Mouse (Mus musculus) cerebellum, postnatal 25 days (tissue): Measurements from ENCODE around the gene Fam53b.
A peak's percentile ranks its signal among the peaks of the same experiment; 100 is the strongest.

Experiments
- DNase-seq, 2 experiments: peaks; one replicate each; pipeline ENCODE4 v3.0.0; 2021; ENCODE audit warnings: mixed read lengths in 2 of 2

The Fam53b gene

DNA sequence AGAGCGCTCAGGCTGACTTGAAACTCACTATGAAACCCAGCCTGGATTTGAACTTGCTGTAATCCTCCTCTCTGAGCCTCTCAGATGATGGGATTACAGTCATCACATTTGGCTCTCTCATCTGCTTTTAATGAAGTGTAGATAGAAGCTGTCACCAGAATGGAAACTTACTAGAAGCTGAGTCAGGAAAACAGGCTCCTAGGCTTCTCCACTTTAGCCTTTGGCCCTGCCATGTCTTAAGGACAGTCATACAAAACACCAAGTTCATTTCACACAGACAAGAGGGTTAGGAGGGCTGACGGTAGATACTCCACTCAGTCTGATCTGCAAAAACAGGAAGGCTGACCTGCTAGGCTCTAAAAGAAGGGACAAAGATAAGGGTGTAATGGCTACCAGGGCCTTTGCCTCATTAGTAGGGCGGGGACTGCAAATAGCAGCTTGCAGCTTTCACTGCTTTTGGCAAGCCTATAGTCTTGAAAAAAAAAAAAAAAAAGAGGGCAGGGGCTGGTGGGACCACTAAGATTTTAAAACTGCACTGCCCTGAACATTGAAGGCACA lies 48.0 kb downstream of the Fam53b start:
- DNase-seq: no peak

DNA sequence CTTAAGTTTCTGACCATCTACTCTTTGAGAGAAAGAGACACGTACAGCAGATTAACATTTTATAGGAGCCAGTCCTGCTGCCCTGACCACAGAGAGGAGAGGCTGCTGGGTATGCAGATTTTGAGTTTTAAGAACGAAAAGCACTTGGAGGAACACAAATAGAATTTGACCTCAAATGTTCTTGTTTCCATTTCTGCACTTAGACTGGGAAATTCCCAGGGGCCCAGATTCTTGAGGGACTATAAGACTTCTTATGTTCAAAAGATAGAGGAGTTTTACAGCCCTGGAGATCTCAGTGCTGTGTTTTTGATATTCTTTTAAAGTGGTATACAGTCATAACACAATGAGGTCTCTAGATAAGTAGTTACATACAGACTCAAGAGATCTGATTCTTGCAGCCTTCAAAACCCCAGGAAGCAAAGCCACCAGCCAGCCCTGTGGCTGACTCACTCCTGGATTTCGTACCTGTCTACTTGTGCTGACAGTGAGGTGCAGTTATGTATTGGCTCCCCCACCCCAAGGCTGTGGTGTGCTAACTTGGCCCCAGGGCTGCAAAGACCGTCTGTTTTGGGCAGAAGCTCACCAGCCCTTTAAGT lies 48.7 kb downstream of the Fam53b start:
- DNase-seq: no peak

DNA sequence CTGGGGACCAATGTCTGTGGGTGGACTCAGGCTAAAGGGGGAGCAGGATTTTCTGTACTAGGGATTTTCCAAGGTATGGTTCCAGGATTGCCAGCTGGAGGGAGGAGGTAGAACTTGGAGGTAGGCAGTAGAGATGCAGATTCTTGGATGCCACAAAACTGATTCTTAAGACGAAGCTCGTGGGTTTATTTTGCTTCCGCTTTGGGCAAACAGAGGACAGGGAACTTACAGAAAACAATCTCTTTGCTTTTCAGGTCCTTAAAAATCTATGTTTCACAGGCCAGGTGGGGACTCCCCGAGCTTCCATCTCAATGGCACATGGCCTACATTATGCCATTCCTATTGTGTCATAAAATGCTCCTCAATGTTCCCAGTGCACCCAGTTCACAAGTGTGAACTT lies 49.4 kb downstream of the Fam53b start:
- no peak for DNase-seq

DNA sequence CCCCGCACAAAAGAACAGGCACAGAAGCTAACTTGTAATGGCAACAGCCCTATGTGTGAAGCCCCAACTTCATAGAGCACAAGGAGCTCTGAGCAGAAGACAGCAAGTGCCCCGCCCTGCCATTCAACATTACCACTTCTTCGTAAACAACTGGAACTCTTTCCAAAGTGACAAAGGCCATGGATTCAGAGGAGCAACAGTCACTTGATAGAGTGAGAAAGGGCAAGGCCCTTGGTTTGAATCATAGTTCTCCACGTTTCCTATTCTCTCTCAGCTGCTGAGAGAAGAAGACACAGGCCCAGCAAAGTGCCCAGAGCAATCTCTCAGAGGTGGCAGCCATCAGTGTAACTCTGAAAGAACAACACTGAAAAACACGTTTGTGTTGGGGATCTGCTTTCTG lies 49.8 kb downstream of the Fam53b start:
- no peak for DNase-seq

DNA sequence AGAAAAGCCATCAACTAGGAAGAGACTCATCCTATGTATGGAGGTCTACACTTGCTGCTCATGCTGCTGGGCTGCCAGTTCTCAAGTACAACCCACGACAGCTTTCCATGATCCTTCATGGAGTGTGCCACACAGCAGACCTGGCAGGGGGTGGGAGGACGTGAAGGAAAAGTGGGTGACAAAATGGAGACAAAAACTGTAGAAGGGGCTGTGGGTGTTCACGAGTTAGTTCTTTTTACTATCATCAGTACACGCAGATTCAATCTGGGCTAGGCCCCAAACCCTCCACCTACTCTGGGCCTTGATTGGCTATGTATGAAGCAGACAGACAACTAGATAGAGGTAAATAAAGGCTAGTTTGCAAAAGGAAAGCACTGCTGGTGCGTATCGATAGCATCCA lies 50.3 kb downstream of the Fam53b start:
- DNase-seq: no peak

DNA sequence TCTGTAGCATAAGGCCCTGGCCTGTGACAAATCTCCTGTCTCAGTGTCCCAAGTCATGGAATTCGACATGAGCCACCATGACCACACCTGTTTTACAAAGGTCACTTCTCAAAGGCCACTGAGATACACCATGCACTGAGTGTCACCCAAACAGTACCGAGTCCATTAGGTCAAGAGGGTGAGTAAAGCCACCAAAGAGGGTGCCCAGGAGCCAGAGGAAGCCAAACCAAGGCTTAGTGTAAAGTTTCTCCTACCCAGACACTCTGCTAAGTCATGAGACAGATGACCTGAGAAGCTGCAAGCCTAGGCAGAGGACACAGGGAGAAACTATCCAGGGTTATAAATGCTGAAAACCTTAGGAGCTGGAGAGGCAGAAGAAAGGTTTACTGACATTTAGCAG lies 52.3 kb downstream of the Fam53b start:
- no peak for DNase-seq

DNA sequence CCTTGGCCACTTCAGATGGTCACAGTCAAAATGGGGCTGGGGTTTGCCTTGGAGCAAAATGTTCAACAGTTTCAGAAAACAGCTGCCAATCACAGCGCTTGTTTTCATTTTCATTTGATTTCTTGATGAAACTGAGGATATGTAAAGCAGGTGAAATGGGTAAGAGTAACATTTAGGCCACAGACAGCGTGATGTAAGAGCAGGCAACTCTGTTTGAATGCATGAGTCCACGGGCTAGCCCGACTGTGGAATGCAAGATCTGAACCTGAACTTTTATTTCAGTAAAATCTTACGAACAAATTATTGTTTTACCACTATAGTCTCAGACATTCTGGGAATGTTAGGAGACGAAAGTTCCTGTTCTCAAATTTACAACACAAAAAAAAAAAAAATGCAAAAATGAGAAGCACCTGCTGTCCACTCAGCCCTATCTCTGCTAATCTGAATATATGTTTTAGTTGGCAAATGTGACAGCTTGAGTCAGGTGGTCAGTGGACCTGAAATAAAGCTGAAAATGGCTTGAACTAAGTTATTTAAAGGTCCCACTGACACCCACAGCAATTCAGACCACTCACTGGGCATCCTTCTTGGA lies 53.0 kb downstream of the Fam53b start:
- DNase-seq: no peak

DNA sequence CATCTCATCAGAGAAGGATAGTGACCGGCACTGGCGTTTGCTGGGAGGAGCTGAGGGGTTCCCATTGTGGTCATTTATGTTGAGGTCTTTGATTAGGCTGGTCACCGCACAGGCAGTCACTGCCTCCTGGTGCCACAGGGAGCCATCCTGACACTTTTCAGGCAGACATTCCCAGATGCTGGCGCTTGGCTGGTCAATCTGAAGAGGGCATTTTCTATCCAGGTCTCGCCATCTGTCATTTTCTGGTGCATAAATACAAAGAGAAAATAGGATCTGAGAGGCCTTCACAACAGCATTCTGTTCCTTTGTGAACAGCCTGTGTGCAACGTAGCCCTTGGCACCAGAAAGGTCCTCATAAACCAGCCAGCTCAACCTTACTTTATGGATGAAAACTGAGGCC lies 53.8 kb downstream of the Fam53b start:
- DNase-seq: peak; percentile 73 to 77

DNA sequence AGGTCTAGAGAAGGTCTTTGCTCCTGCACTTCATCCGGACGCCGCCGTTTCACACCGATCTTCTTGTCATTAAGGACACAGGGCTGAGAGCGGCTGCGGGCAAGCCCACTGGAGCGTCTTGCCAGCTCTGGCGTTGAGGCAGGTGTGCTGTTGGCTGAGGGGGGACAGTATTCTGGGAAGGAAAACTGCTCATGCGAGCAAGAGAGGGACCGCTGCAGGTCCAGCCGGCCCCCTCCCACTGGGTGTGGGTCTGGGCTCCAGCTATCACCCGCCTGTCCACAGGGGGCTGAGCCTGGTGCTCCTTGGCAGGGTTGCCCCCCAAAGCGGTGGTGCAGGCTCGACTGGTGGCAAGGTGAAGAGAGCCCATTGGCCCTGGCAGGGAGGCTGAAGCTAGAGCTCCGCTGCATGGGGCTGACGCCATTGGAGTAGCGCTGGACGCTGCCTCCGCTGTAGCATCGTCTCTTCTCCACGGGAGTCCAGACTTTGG lies 54.2 kb downstream of the Fam53b start:
- peak; percentile 66 to 69 for DNase-seq

DNA sequence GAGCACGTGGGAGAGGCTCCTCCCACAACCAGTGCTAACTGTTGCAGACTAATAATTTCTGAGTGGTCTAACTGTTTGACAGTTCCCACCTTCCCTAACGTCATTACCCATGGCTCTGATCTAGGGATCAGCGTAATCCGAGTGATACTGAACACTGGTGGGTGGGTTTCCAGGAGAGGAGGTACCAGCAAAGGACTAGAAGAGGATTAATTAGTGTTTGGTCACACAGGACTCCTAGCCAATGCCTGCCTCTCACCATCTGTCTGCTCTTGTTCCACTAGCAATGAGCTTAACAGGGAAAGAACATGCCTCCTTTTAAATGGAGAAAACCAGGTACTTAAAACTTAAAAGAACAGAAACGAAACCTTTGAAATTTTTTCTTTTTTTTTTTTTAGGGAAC lies 54.8 kb downstream of the Fam53b start:
- DNase-seq: peak in 1 of 2 experiments; percentile 67

DNA sequence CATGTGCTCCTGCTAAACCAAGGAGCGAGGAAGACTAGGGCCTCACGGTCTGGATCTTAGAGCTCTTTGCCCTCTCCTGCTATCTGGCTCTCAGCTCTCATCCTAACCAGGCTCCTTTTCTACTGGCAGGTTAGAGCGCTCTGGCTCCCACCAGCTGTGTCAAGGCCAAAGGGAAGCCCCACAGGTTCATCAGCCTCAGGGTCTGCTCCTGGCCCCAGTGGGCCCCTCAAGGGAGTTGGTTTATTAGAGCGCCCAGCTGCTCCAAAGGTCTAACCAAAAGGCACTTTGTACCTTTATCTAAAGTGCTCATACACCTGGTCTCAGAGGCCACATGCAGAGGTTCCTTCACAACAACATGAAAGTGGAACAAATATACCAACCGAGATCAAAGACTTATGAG lies 57.4 kb downstream of the Fam53b start:
- DNase-seq: no peak

DNA sequence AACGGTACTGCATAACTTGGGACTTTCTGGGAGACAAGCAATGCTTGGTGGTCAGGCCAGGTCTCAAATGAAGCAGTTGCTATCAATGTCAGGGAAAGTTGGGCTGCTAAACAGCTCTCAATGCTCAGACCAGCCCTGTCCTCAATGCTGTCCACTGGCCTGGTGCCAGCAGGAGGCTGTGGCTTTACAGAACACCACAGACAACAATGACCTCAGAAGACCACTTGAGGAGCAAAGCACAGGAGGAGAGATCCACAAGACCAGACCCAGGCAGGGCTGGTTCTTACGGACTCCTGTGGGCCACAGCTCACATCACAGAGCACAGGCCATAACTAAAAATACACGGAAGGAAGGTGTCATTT lies 59.3 kb downstream of the Fam53b start:
- peak in 1 of 2 experiments; percentile 73 for DNase-seq

DNA sequence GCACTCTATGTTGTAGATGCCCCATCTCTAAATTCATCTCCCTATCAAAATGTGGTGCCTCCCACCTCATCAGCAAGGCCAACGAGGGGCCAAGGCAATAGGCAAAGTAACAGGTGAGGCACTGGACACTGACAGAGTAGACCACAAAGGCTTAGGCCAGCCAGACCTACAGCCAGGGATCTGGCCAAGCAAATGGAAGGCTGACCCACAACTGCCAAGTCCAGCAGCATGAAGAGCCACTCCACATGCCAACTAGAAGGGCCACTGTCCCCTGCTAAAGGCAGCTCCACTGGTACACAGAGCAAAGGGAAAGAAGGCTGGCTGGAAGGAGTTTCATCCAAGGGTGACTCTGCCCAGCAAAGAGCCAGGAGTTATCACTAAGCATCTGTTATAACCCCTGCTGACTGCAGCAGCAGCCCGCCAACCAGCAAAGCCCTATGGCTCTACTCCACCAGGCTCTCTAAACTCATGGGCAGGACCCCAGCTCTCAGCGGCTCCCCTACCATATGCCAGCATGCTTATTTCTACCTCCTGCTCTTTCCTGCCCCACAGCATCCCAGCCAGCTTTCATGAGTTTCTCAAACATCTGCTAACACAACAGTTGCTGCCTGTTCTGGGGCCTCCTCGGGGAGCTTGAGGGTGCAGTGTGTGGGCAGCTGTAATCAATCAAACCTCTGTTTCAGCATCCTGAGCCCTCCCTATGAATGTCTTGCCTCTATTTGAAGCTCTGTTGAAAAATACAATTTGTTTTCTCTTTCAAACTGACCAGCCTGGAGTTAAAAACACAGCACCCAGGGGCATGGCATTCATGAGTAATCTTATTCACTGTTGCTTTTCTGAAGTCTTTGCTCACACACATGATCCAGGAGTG lies 59.9 kb downstream of the Fam53b start:
- DNase-seq: no peak

DNA sequence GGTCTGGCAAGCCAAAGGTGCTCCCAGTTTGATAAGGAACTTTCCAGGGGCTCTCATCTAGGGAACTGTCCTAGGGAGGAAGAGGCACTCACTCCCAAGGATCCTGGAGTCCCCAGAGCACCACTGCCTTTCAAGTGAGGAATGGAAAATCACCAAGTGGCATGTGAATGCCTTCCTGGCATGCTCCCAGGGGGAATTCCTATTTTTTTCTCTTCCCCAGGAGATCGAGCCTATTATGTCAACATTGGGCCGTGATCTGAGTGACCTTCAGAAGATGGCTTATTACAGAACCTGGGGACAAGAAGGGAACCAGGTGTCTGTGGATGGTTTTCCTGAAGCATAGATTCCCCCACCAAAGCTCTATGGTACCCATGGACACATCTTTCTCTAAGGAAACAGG lies 62.0 kb downstream of the Fam53b start:
- DNase-seq: no peak

DNA sequence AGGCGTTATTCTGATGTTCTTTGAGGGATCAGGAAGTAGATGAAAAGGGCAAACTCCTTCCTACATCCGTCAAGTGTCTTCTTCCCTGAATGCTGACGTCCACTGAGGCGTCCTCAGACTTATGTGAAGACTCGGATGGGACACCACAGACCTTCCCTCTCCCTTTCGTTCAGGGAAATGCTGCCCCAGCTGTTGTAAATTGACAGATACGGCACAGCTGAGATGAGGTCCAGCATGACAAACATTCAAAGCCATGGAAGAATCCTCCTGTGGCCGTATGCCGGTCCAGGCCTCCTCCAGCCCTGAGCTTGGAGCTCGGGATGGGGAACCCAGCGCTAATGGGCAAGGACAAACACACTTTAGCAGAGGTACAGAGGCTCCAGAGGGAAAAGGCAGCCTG lies 64.2 kb downstream of the Fam53b start:
- DNase-seq: no peak

DNA sequence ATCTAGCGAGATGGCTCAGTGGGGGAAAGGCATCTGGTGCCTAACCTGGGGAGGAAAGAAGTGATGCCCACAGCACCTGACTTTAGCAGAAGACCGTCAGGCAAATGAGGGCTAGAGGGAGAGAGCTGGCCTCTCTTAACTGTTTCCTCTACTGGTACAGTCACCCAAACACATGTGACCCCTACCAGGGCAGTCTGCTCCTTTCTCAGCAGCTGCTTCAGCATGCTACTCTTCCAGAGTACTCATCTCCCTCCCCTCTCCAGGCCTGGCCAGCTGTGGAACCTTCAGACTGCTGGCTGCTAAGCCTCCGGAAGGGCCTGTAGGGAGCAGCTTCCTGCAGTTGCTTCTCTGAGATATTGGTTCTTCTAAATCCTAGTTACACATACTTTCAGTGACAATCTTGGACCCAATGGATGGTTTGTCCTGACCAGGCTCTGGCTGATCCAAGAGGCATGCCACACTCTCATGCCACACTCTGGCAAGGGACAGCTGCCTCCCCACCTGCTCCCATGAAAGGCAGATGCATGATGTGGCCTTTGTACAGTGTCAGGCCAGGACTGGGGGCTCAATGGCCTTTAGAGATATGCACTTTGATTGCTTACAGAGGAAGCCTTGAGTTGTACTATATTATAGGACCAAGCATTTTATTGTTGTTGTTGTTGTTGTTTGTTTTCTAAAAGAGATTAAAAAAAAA lies 65.5 kb downstream of the Fam53b start:
- no peak for DNase-seq

DNA sequence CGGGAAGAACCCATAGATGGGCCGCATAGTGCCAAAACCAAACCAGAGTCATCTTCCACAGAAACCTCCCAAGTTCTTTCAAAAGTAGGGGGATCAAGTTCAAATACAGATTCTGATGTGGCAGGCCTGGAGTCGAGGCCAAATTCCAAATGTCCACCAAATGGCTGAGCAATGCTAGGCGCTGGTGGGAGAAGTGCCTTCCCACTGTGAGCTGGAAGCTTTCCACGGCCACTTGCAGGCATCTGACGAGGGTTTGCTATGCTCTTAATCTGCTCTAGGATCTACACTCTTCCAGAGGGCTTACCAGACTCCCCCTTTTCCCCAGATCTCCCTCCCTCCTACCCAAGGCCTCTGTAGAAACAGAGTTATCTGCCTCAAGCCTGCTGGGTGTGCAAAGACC lies 66.6 kb downstream of the Fam53b start:
- peak; percentile 71 to 85 for DNase-seq

DNA sequence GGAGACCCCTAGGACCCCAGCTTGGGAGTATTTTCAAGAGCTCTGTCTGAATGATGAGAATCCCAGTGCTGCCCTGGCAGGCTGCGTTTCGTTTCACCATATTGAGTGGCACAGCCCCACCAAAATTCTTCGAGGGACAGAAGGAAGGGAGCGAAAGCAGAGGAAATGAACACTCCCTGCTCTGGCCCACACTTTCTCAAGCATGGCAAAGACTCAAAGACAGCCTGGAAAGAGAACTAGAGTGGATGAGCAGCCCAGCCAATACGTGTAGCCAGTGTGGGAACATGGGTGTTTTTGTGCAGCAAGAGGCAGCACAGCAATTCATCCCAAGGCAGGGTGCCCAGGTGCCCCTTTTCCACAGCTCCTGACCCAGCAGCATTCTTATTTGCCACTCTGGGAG lies 70.8 kb downstream of the Fam53b start:
- no peak for DNase-seq

DNA sequence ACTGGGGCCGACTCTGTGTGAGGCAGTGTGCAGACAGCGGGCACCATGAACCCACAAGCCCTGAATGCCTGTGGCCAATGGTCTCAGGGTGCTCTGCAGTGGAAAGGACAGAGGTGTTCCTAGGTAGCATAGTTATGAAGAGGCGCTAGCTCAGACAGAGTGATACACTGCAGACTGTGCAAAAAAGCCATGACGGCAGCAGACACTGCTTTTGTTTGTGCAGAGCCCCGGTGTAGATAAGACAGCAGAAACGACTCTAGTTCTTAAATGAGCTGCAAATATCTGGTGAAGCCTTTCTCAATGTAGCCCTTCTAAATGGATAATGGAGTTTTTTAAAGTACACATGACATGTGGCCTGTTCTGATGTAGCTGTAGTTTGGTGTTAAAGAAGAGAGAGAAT lies 73.9 kb downstream of the Fam53b start:
- DNase-seq: no peak

DNA sequence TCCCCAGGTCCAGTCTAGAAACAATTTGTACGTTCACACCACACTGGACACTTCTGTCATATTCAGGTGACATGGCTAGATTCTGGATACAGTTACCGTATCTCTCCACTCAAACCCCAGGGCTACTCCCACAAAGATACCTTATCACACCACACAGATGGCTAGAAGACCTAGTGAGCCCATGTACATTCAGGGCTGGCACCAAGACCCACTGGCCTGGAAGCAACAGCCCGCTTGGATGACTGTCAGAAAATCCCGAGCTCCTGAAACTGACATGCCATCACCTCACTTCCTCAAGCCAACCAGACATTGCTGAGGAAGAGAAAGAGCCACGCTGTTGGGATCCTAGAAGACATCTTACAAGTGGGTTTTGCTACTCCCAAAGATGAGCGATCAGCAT lies 74.8 kb downstream of the Fam53b start:
- DNase-seq: peak; percentile 77 to 80

DNA sequence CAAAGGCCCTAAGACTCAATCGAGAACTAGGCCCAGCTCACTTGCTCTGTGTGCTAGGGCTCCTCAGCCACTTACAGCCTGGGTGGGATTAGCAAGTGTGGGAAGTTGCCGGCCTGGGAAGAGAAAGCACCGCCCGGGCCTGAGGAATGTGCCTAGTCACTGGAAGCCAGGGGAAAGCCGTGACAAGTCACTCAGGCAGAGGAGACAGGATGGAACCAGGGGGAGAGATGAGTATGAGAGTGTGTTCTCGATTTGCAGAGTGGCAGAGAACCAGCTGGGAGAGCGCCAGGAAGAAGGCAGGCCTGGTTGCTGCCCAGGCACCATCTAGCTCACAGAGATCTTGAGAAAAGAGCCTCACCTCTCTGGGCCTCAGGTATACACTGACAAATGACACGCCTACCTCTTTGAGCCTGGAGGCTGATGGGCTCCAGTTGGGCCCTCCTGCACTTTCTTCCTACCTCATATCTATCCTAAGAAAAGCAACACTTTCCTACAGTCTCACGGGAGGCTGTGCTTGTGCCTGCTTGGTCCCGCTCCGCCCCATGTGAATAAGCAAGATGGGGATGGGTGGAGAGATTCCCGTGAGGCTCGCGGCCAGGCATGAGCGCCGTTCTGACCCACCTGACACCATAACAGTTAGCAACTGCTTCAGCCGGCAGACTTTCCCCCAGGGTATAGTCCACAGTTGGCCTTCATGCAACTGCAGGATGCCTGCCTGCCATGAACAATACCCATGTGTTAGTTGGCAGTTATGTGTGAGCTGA lies 77.4 kb downstream of the Fam53b start:
- peak; percentile 81 to 86 for DNase-seq

DNA sequence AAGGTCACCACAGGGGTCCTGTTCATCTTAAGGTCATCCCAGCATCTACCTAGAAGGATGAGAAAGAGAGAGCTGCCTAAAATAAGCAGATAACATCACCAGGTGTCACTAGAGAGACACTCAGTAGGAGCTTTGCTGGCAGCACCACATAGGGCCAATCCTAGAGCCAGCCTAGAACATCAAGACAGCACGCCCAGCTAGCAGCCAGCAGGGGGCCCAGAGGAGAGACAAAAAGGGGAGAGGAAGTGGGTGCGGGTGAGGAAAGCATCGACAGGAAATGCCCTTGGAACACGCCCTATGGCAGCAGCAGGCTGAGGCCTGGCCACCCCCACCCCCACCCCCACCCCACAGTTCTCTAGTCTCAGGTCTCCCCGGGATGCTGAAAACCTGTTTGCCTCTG lies 78.5 kb downstream of the Fam53b start:
- DNase-seq: peak in 1 of 2 experiments; percentile 50
